Comparison of ENCODE assay signal across 12 mouse cellular contexts in the genomic region with DNA sequence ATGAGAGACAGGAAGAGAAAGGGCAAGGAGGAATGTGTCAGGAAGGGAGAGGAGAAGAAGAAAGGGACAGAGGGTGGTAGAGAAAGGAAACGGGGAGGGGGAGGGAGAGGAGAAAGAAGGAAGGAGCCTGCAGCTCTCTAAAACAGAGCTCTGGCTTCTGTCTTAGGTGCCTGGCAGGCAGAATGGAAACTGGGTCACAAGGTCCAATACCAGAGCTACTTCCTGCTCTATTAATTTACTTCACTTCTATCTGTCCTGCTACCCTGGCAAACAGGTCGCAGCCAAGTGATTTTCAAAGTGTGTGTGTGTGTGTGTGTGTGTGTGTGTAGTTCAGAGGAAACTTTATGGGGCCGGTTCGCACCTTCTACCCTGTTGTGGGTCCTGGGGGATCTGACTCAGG.
DNase-seq lines count a peak whose midpoint lies in the region; ATAC-seq lines count a peak whose summit lies in the region.
"Had no signal": no experiment of that assay in that cellular context is flagged by ENCODE, and none has a peak within 500 bp of the region (broad histone marks: within the 10 kb centered on the region; RNA-seq: fewer than 3 reads in every experiment).

No protein-coding gene starts in this region.

- no peak for ATAC-seq in limb, embryonic 12.5 days (ENCODE audit: insufficient number of reproducible peaks, insufficient read depth, low FRiP score, low TSS enrichment, low read depth)
- ATAC-seq in midbrain, embryonic 13.5 days = no peak

- H3K9me3 ChIP-seq in heart, embryonic 10.5 days = no peaks in the 10 kb centered on the region
- no peaks in the 10 kb centered on the region for H3K9me3 ChIP-seq in limb, embryonic 12.5 days
- no peaks in the 10 kb centered on the region for H3K9me3 ChIP-seq in midbrain, embryonic 13.5 days

- H3K4me1 ChIP-seq in heart, embryonic 10.5 days = peaks cover 51% of the 10 kb centered on the region
- peaks cover 35% of the 10 kb centered on the region for H3K4me1 ChIP-seq in limb, embryonic 12.5 days (replicated peaks)
- peaks cover 10% of the 10 kb centered on the region for H3K4me1 ChIP-seq in midbrain, embryonic 13.5 days (replicated peaks)

- H3K27me3 ChIP-seq in heart, embryonic 10.5 days (ENCODE audit: insufficient read depth, poor library complexity, severe bottlenecking) = no peaks in the 10 kb centered on the region
- no peaks in the 10 kb centered on the region for H3K27me3 ChIP-seq in limb, embryonic 12.5 days
- H3K27me3 ChIP-seq in midbrain, embryonic 13.5 days = no peaks in the 10 kb centered on the region

- H3K4me3 ChIP-seq in heart, embryonic 10.5 days = no peak overlapping the region
- H3K4me3 ChIP-seq in limb, embryonic 12.5 days (replicated peaks) = no peak overlapping the region
- H3K4me3 ChIP-seq in midbrain, embryonic 13.5 days (replicated peaks) = no peak overlapping the region
- H3K4me3 ChIP-seq: left cerebral cortex, adult 2 months had no signal

- H3K9ac ChIP-seq in limb, embryonic 12.5 days (replicated peaks) = no peak overlapping the region
- no peak overlapping the region for H3K9ac ChIP-seq in midbrain, embryonic 13.5 days (replicated peaks)

- WGBS in heart, embryonic 10.5 days = 42% methylated on average over 4 of the region's 4 CpGs
- 40% methylated on average over 4 of the region's 4 CpGs for WGBS in limb, embryonic 12.5 days
- 65% methylated on average over 4 of the region's 4 CpGs for WGBS in midbrain, embryonic 13.5 days

- H3K27ac ChIP-seq in heart, embryonic 10.5 days = peak overlapping the region; percentile 83
- H3K27ac ChIP-seq in limb, embryonic 12.5 days = peak overlapping the region; percentile 45; the same call in 1 of the 2 replicates
- no peak overlapping the region for H3K27ac ChIP-seq in midbrain, embryonic 13.5 days
- H3K27ac ChIP-seq: kidney, postnatal 0 days; left cerebral cortex, adult 2 months had no signal

- H3K4me2 ChIP-seq in limb, embryonic 12.5 days = no peak overlapping the region
- no peak overlapping the region for H3K4me2 ChIP-seq in midbrain, embryonic 13.5 days (replicated peaks)
- H3K4me2 ChIP-seq: midbrain, embryonic 11.5 days had no signal

- peaks cover 4% of the 10 kb centered on the region for H3K36me3 ChIP-seq in heart, embryonic 10.5 days
- peaks cover 8% of the 10 kb centered on the region for H3K36me3 ChIP-seq in limb, embryonic 12.5 days
- peaks cover 3% of the 10 kb centered on the region; the same call in 1 of the 2 replicates for H3K36me3 ChIP-seq in midbrain, embryonic 13.5 days

- DNase-seq in heart, adult 11 months = peak; percentile 93
- DNase-seq in heart, adult 8-10 months (ENCODE audit: low spot score) = no peak
- peak; percentile 41 for DNase-seq in CD4-positive, CD25-positive, alpha-beta regulatory T cell, adult 2 months (ENCODE audit: low read depth, low spot score)
- no peak for DNase-seq in heart, embryonic 10.5 days (ENCODE audit: low spot score)
- no peak for DNase-seq in left cerebral cortex, adult 18-20 months (ENCODE audit: low spot score in 2 of 2)
- no peak for DNase-seq in right cerebral cortex, adult 18-20 months
- DNase-seq: spleen, adult 18-20 months had no signal

Comparison
In these comparisons a context has a peak if more than half of its experiments do, and no peak if none do; other contexts are left out.
1. DNase-seq: peak in heart, adult 11 months (single experiment) and CD4-positive, CD25-positive, alpha-beta regulatory T cell, adult 2 months (single experiment); none in heart, adult 8-10 months (single experiment), heart, embryonic 10.5 days (single experiment), left cerebral cortex, adult 18-20 months (0 of 2) and right cerebral cortex, adult 18-20 months (single experiment).